Mouse (Mus musculus) E14TG2a.4 (cell line): ENCODE measurements around the gene Rcor2.

Experiments
- H3K27me3 ChIP-seq: 2 replicates; pipeline ENCODE4 v1.6.1; 2014; ENCODE audit warnings: low read length, control low read depth; ENCODE audit not compliant: insufficient read depth
- H3K36me3 ChIP-seq: 2 replicates; pipeline ENCODE4 v1.6.1; 2014; ENCODE audit warnings: low read length, control low read depth; ENCODE audit not compliant: insufficient read depth
- H3K4me1 ChIP-seq: replicated peaks from 2 replicates; pipeline ENCODE4 v1.6.1; 2014; ENCODE audit warnings: low read depth, low read length, control low read depth
- H3K4me3 ChIP-seq: replicated peaks from 2 replicates; pipeline ENCODE4 v1.5.1; 2014; ENCODE audit warnings: mild to moderate bottlenecking, low read length
- H3K9me3 ChIP-seq: 2 replicates; pipeline ENCODE4 v1.6.1; 2014; ENCODE audit warnings: low read length, control low read depth
- CTCF ChIP-seq: conservative IDR thresholded peaks from 2 replicates; pipeline ENCODE4 v1.5.1; 2014; ENCODE audit warnings: low read length
- NANOG ChIP-seq: IDR thresholded peaks from 2 replicates; pipeline ENCODE4 v1.6.1; 2014; ENCODE audit warnings: borderline replicate concordance, low read length, mixed read lengths
- POU5F1 ChIP-seq: IDR thresholded peaks from 2 replicates; pipeline ENCODE4 v1.6.1; 2014; ENCODE audit warnings: low read length, borderline replicate concordance

The Rcor2 gene

DNA sequence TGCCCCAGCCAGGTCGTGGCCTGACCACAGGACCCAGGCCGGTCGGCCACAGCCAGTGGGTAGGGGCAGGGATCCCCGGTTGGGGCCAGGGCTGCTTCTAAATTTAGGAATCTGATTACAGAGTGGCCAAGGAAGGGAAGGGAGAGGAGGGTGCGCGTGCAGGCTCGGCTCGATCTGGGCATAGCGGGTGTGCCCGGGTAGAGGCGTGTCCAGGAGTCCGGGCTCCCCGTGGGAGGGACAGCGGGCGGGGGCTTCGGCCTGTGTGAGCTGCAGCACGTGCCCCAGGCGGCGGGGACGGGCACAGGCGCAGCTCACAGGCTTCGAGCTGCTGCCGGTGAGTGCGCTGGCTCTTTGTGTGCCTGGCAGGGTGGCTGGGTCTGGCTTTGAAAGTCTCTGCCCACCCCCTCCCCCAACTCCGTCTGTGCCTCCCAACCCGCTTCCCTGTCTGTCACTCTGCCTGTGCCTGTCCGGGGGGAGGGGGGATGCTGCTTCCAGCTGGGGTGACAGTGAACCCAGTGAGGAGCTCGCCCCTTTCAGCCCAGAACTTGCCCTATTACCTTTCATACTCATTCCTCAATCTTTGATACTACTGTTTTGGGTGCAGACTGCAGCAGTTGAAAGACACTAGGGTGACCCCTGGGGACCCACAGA lies at the start of gene Rcor2:
Gene Rcor2 (plus strand): TSS at position 235 of the 651 bp plus-strand sequence.
- TF ChIP-seq POU5F1 (no peak), CTCF (no peak), NANOG (no peak)
- peak within 1 kb of the TSS; percentile 98 for H3K4me3 ChIP-seq
- H3K9me3 ChIP-seq: 0 out of 2 replicates have a peak, but pooled peaks cover 4% of the 10 kb centered on the region
- H3K27me3 ChIP-seq: no peaks in the 10 kb centered on the region
- peaks cover 85% of the 10 kb centered on the region for H3K4me1 ChIP-seq
- peaks cover 32% of the 10 kb centered on the region for H3K36me3 ChIP-seq

DNA sequence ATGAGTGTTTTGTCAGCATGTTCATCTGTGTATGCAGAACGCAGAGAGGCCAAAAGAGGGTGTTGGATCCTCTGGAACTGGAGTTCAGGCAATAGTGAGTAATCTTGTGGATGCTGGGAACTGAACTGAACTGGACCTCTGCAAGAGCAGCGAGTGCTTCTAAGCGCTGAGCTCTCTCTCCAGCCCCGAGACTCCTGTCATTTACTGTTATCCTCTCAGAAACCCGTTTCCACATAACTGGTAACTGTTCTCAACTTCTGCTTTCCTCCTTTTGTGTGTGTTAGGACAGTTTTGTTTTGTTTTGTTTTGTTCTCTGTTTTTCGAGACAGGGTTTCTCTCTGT lies 49.2 kb upstream of the Rcor2 start:
- H3K9me3 ChIP-seq: peaks cover 7% of the 10 kb centered on the region; the same call in 1 of the 2 replicates
- H3K36me3 ChIP-seq: peaks cover 44% of the 10 kb centered on the region
- TF ChIP-seq CTCF: no peak
- no peak for TF ChIP-seq POU5F1
- no peak for TF ChIP-seq NANOG
- H3K4me1 ChIP-seq: peaks cover 68% of the 10 kb centered on the region
- H3K4me3 ChIP-seq: peak overlapping the region; percentile 77
- no peaks in the 10 kb centered on the region for H3K27me3 ChIP-seq

DNA sequence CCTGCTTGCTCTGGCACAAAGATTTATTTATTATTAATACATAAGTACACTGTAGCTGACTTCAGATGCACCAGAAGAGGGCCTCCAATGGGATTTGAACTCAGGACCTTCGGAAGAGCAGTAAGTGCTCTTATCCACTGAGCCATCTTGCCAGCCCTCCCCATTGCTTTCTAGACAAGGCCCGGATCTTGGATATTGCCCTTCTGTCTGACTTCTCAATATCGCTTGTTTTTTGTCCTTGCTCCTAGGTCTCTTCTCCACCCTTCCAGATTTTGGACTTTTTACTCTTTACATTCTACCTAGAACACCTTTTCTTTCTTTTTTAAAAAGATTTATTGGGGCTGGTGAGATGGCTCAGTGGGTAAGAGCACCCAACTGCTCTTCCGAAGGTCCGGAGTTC lies 48.4 kb upstream of the Rcor2 start:
- H3K27me3 ChIP-seq: no peaks in the 10 kb centered on the region
- H3K36me3 ChIP-seq: peaks cover 36% of the 10 kb centered on the region
- H3K4me1 ChIP-seq: peaks cover 68% of the 10 kb centered on the region
- peak overlapping the region; percentile 77 for H3K4me3 ChIP-seq
- peaks cover 7% of the 10 kb centered on the region; the same call in 1 of the 2 replicates for H3K9me3 ChIP-seq
- TF ChIP-seq CTCF (no peak), NANOG (no peak), POU5F1 (no peak)

DNA sequence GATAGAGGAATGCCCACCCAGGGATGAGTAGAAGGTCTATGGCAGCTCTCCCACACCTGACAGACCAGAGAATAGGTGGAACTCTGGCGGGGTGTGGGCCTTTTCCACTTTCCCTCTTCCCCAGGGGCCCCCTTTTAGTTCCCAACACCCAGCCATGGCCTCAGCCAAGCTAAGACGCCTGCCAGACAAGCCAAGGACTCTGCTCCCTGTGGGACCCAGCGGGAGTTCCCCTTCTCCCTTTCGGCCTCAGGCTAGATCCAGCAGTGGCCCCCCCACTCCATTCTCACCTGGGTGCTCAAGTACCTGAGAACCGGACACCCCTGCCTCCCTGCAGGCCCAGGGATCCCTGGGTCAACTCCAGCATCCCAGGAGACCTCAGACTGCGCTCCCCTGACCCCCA lies 44.9 kb upstream of the Rcor2 start:
- TF ChIP-seq CTCF: no peak
- TF ChIP-seq POU5F1: no peak
- TF ChIP-seq NANOG: no peak

DNA sequence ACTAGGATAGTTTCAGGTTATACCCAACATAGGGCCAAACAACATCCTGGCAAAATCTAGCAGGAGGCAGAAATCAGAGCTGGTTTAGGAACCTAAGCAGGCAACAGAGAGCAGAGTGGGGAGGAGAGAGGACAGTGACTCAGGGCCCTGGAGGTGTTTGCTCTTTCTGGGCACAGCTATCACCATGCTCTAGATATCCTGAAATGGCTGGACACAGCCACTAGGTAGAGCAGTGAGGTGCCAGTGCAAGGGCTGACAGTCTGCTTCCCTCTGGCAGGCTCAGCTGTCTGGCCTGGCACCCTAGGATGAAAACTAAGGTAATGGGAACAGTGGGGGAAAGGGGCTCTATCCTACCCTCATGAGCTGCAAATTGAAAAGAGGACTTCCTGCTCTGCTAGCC lies 43.6 kb upstream of the Rcor2 start:
- peaks cover 50% of the 10 kb centered on the region for H3K36me3 ChIP-seq
- no peak overlapping the region for H3K4me3 ChIP-seq
- no peak for TF ChIP-seq CTCF
- TF ChIP-seq POU5F1: no peak
- no peak for TF ChIP-seq NANOG

More for the DNA sequence above, 44.9 kb upstream of the Rcor2 start:
- Histone ChIP-seq H3K27me3 (no peaks in the 10 kb centered on the region), H3K9me3 (peaks cover 7% of the 10 kb centered on the region; the same call in 1 of the 2 replicates), H3K36me3 (peaks cover 37% of the 10 kb centered on the region), H3K4me1 (peaks cover 73% of the 10 kb centered on the region), H3K4me3 (no peak overlapping the region)

DNA sequence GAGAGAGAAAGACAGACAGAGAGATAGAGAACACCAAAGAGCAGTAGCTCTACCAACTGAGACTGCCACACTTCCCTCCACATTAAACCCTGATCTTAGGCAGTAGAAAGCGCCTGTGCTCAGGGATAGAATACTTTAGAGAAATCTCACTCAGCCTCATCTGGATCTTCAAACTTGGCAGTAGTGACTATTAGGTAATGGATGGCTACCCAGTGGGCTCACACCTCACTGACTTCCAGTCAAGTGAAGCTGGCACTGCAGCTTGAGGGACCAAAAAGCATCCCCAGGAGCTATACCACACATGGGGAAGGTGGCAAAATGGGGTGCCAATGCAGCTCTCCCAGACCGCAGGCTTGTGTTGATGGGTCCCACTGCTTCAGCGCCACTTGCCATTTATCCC lies 42.9 kb upstream of the Rcor2 start:
- H3K9me3 ChIP-seq: peaks cover 7% of the 10 kb centered on the region; the same call in 1 of the 2 replicates
- no peak overlapping the region for H3K4me3 ChIP-seq
- no peak for TF ChIP-seq CTCF
- H3K4me1 ChIP-seq: peaks cover 73% of the 10 kb centered on the region
- no peaks in the 10 kb centered on the region for H3K27me3 ChIP-seq
- peaks cover 57% of the 10 kb centered on the region for H3K36me3 ChIP-seq

More for the DNA sequence above, 43.6 kb upstream of the Rcor2 start:
- Histone ChIP-seq H3K9me3 (peaks cover 7% of the 10 kb centered on the region; the same call in 1 of the 2 replicates), H3K27me3 (no peaks in the 10 kb centered on the region), H3K4me1 (peaks cover 77% of the 10 kb centered on the region)

DNA sequence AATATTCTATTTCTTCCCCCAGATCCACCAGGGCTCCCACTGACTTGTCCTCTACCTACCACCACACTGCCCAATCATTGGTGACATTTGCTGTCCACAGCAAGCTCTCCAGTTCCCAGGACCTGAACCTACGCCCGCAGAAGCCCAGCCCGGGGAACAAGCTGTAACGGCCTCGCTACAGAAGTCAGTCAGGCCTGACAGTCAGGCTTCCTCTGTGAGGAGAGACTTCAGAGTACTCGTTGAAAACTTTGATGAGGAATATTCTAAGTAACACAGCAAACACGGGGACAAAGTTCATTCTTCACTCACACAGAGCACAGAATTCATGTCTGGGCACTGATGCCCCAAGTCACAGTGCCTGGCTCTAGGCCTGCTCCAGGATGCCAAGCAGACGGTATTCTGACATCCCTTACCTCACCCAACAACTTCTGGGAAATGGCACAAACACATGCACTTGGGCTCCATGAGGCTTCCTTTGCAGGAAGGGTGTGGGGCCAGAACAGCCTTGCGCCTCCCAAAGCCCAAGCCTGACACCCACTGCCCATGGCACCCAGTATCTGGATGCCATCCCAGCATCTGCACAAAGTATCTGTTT lies 41.9 kb upstream of the Rcor2 start:
- TF ChIP-seq POU5F1: no peak
- no peak for TF ChIP-seq NANOG
- TF ChIP-seq CTCF: no peak
- peaks cover 67% of the 10 kb centered on the region for H3K36me3 ChIP-seq
- H3K27me3 ChIP-seq: no peaks in the 10 kb centered on the region
- no peak overlapping the region for H3K4me3 ChIP-seq
- peaks cover 75% of the 10 kb centered on the region for H3K4me1 ChIP-seq
- H3K9me3 ChIP-seq: peaks cover 7% of the 10 kb centered on the region; the same call in 1 of the 2 replicates

DNA sequence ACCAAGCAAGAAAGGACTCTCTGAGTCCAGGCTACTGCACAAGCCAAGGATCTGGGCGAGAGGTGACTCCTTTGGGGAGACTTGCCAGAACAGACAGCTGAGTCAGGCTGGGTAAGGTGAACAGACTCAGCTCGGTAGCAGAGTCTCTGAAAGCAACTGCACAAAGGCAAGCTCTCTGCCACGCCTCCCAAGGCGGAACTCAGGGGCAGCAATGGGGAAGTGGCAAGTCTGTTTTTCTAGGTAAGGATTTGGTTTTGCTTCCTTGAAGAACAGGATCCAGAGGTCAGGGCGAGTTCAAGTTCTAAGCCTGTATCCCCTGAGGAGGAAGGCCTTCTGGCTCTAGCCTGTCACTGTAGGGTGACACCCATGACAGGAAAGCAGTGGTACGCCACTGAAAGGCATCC lies 40.6 kb upstream of the Rcor2 start:
- Histone ChIP-seq H3K4me3 (no peak overlapping the region), H3K36me3 (peaks cover 74% of the 10 kb centered on the region), H3K9me3 (peaks cover 5% of the 10 kb centered on the region; the same call in 1 of the 2 replicates), H3K27me3 (no peaks in the 10 kb centered on the region), H3K4me1 (peaks cover 62% of the 10 kb centered on the region)
- TF ChIP-seq CTCF (no peak), POU5F1 (no peak), NANOG (no peak)
